Mouse (Mus musculus) hindbrain, embryonic 12.5 days (tissue): Measurements from ENCODE around the gene Hcls1. TPM values are rescaled to one million over a fixed set of nuclear protein-coding genes. Genes with fewer than 3 reads are reported as not detected.

Source experiments
- ATAC-seq: fragments of 200-750 bp; cut with Nextera tagmentation; 2 replicates; pipeline ENCODE4 v1.8.0; 2017; ENCODE audit warnings: moderate TSS enrichment; ENCODE audit not compliant: low FRiP score
- H3K27ac ChIP-seq: fragments of 300-500 bp; sonication (generic); 2 replicates; pipeline ENCODE4 v1.5.1; 2016; ENCODE audit warnings: mild to moderate bottlenecking
- H3K27me3 ChIP-seq: fragments of 300-500 bp; sonication (generic); 2 replicates; pipeline ENCODE4 v1.6.1; 2016; ENCODE audit warnings: mild to moderate bottlenecking
- H3K36me3 ChIP-seq: fragments of 300-500 bp; sonication (generic); 2 replicates; pipeline ENCODE4 v1.6.1; 2016; ENCODE audit warnings: mild to moderate bottlenecking
- H3K4me1 ChIP-seq: fragments of 300-500 bp; sonication (generic); 2 replicates; pipeline ENCODE4 v1.6.1; 2016
- H3K4me2 ChIP-seq: fragments of 300-500 bp; sonication (generic); replicated peaks from 2 replicates; pipeline ENCODE4 v1.6.1; 2016; ENCODE audit warnings: mild to moderate bottlenecking
- H3K4me3 ChIP-seq: fragments of 300-500 bp; sonication (generic); 2 replicates; pipeline ENCODE4 v1.5.1; 2016; ENCODE audit warnings: mild to moderate bottlenecking
- H3K9ac ChIP-seq: fragments of 300-500 bp; sonication (generic); 2 replicates; pipeline ENCODE4 v1.6.1; 2016; ENCODE audit warnings: mild to moderate bottlenecking, moderate library complexity
- H3K9me3 ChIP-seq: fragments of 300-500 bp; sonication (generic); replicated peaks from 2 replicates; pipeline ENCODE4 v1.6.1; 2016; ENCODE audit warnings: mild to moderate bottlenecking
- WGBS: fragments of 180-500 bp; shearing (Covaris S2); methylation state at CpG from one replicate; pipeline ENCODE4 v1.1.7; 2016; 5-methylcytosine and 5-hydroxymethylcytosine counted together
- polyA plus RNA-seq: library from polyadenylated mRNA; unstranded; fragments of >200 nt; fragmentation: Nextera tagmentation; extraction: Ambion mirVana; gene quantifications from 2 replicates; pipeline ENCODE4 v1.2.1, GENCODE M21; 2016

Hcls1 gene
- polyA plus RNA-seq, 1 experiment from 2014 or later = 2.5 TPM

- no peaks in the 10 kb centered on the region for H3K4me1 ChIP-seq
- no peak overlapping the region for H3K4me3 ChIP-seq
- no peak for ATAC-seq
- no peaks in the 10 kb centered on the region for H3K36me3 ChIP-seq
- 89% methylated on average over 4 of the region's 4 CpGs for WGBS
- no peaks in the 10 kb centered on the region for H3K27me3 ChIP-seq
- H3K9me3 ChIP-seq = no peaks in the 10 kb centered on the region
- no peak overlapping the region for H3K4me2 ChIP-seq
- no peak overlapping the region for H3K9ac ChIP-seq
- H3K27ac ChIP-seq = no peak overlapping the region
These were observed 28.6 kb downstream of the Hcls1 start for GRCm38 (mm10) chr16:36963415-36963814.

- H3K27me3 ChIP-seq = no peaks in the 10 kb centered on the region
- H3K4me2 ChIP-seq = no peak overlapping the region
- no peaks in the 10 kb centered on the region for H3K36me3 ChIP-seq
- H3K9ac ChIP-seq = no peak overlapping the region
- no peaks in the 10 kb centered on the region; the same call in 1 of the 2 replicates for H3K9me3 ChIP-seq
- H3K27ac ChIP-seq = no peak overlapping the region
- no peaks in the 10 kb centered on the region for H3K4me1 ChIP-seq
- no peak for ATAC-seq
- WGBS = 92% methylated on average over 2 of the region's 2 CpGs
- H3K4me3 ChIP-seq = no peak overlapping the region
These were observed 44.3 kb downstream of the Hcls1 start for GRCm38 (mm10) chr16:36979127-36979526.

- H3K36me3 ChIP-seq = no peaks in the 10 kb centered on the region
- no peak overlapping the region for H3K4me3 ChIP-seq
- no peak overlapping the region for H3K27ac ChIP-seq
- no peak overlapping the region for H3K4me2 ChIP-seq
- no peak overlapping the region for H3K9ac ChIP-seq
- H3K4me1 ChIP-seq = no peaks in the 10 kb centered on the region
- no peak for ATAC-seq
- no peaks in the 10 kb centered on the region for H3K27me3 ChIP-seq
- 83% methylated on average over 1 of the region's 1 CpGs for WGBS
- H3K9me3 ChIP-seq = no peaks in the 10 kb centered on the region; the same call in 1 of the 2 replicates
These were observed 49.0 kb downstream of the Hcls1 start for GRCm38 (mm10) chr16:36983796-36984195.

- Histone ChIP-seq H3K36me3 (no peaks in the 10 kb centered on the region), H3K27ac (no peak overlapping the region), H3K9me3 (no peaks in the 10 kb centered on the region; the same call in 1 of the 2 replicates), H3K4me2 (no peak overlapping the region), H3K4me3 (no peak overlapping the region), H3K4me1 (no peaks in the 10 kb centered on the region), H3K27me3 (no peaks in the 10 kb centered on the region), H3K9ac (no peak overlapping the region)
- ATAC-seq = no peak
- WGBS = 64% methylated on average over 5 of the region's 5 CpGs
These were observed 50.9 kb downstream of the Hcls1 start for GRCm38 (mm10) chr16:36985636-36986042.

GRCm38 (mm10) chr16:36987399-36987798, 52.6 kb downstream of the Hcls1 start:
- Histone ChIP-seq H3K4me1 (no peaks in the 10 kb centered on the region), H3K27me3 (no peaks in the 10 kb centered on the region), H3K27ac (no peak overlapping the region), H3K9ac (no peak overlapping the region), H3K4me3 (no peak overlapping the region), H3K36me3 (no peaks in the 10 kb centered on the region), H3K4me2 (no peak overlapping the region), H3K9me3 (no peaks in the 10 kb centered on the region)
- ATAC-seq = no peak
- WGBS = 64% methylated on average over 2 of the region's 2 CpGs

GRCm38 (mm10) chr16:36988066-36988465, 53.3 kb downstream of the Hcls1 start:
- ATAC-seq = no peak
- Histone ChIP-seq H3K4me1 (no peaks in the 10 kb centered on the region), H3K36me3 (no peaks in the 10 kb centered on the region), H3K27me3 (no peaks in the 10 kb centered on the region), H3K9me3 (no peaks in the 10 kb centered on the region), H3K9ac (no peak overlapping the region), H3K27ac (no peak overlapping the region), H3K4me2 (no peak overlapping the region), H3K4me3 (no peak overlapping the region)

- Histone ChIP-seq H3K27me3 (no peaks in the 10 kb centered on the region), H3K36me3 (no peaks in the 10 kb centered on the region), H3K9ac (no peak overlapping the region), H3K4me1 (no peaks in the 10 kb centered on the region), H3K9me3 (no peaks in the 10 kb centered on the region), H3K4me2 (no peak overlapping the region), H3K4me3 (no peak overlapping the region), H3K27ac (no peak overlapping the region)
- ATAC-seq = no peak
- WGBS = 74% methylated on average over 8 of the region's 8 CpGs
These were observed 54.7 kb downstream of the Hcls1 start for GRCm38 (mm10) chr16:36989493-36989892.

- Histone ChIP-seq H3K27me3 (no peaks in the 10 kb centered on the region), H3K4me2 (no peak within 1 kb of the TSS), H3K27ac (no peak within 1 kb of the TSS), H3K9me3 (no peaks in the 10 kb centered on the region), H3K36me3 (no peaks in the 10 kb centered on the region), H3K9ac (no peak within 1 kb of the TSS), H3K4me3 (no peak within 1 kb of the TSS), H3K4me1 (no peaks in the 10 kb centered on the region)
- 69% methylated on average over 18 of the region's 18 CpGs for WGBS
- no peak for ATAC-seq
These were observed 55.3 kb downstream of the Hcls1 start, which contains the start of gene Fbxo40 for GRCm38 (mm10) chr16:36989999-36990625. Gene Fbxo40 (minus strand): TSS chr16:36990467.

GRCm38 (mm10) chr16:36997650-36998049, 62.9 kb downstream of the Hcls1 start:
- H3K4me1 ChIP-seq = no peaks in the 10 kb centered on the region
- no peak overlapping the region for H3K27ac ChIP-seq
- H3K4me2 ChIP-seq = no peak overlapping the region
- no peak overlapping the region for H3K9ac ChIP-seq
- no peak overlapping the region for H3K4me3 ChIP-seq
- no peaks in the 10 kb centered on the region for H3K27me3 ChIP-seq
- H3K36me3 ChIP-seq = no peaks in the 10 kb centered on the region
- 84% methylated on average over 6 of the region's 6 CpGs for WGBS
- ATAC-seq = no peak
- H3K9me3 ChIP-seq = no peaks in the 10 kb centered on the region

- H3K27ac ChIP-seq = no peak overlapping the region
- H3K4me1 ChIP-seq = no peaks in the 10 kb centered on the region
- H3K4me3 ChIP-seq = no peak overlapping the region
- no peak for ATAC-seq
- no peaks in the 10 kb centered on the region for H3K27me3 ChIP-seq
- no peaks in the 10 kb centered on the region for H3K9me3 ChIP-seq
- no peaks in the 10 kb centered on the region for H3K36me3 ChIP-seq
- no peak overlapping the region for H3K4me2 ChIP-seq
- WGBS = 77% methylated on average over 9 of the region's 9 CpGs
- no peak overlapping the region for H3K9ac ChIP-seq
These were observed 64.7 kb downstream of the Hcls1 start for GRCm38 (mm10) chr16:36999366-36999972.

GRCm38 (mm10) chr16:37009262-37009661, 74.5 kb downstream of the Hcls1 start:
- Histone ChIP-seq H3K27ac (no peak overlapping the region), H3K9me3 (no peaks in the 10 kb centered on the region), H3K4me2 (no peak overlapping the region), H3K9ac (no peak overlapping the region), H3K4me1 (peaks cover 9% of the 10 kb centered on the region), H3K4me3 (no peak overlapping the region), H3K36me3 (no peaks in the 10 kb centered on the region), H3K27me3 (no peaks in the 10 kb centered on the region)
- no peak for ATAC-seq
- 71% methylated on average over 6 of the region's 6 CpGs for WGBS

- no peak overlapping the region for H3K27ac ChIP-seq
- peak; percentile 41 for ATAC-seq
- H3K9me3 ChIP-seq = no peaks in the 10 kb centered on the region
- no peak overlapping the region for H3K4me2 ChIP-seq
- H3K4me1 ChIP-seq = peaks cover 9% of the 10 kb centered on the region
- no peak overlapping the region for H3K4me3 ChIP-seq
- H3K36me3 ChIP-seq = no peaks in the 10 kb centered on the region
- H3K27me3 ChIP-seq = no peaks in the 10 kb centered on the region
- 62% methylated on average over 4 of the region's 4 CpGs for WGBS
- H3K9ac ChIP-seq = no peak overlapping the region
These were observed 75.6 kb downstream of the Hcls1 start for GRCm38 (mm10) chr16:37010370-37010769.
